Mouse (Mus musculus) midbrain, embryonic 16.5 days (tissue): ENCODE measurements at regions not wholly inside any gene's neighbourhood (a gene's known extent, or its start where the extent isn't known, plus 50 kb on each side); places are given as distances from the start of the nearest gene placed in this dataset.

Experiments used
- ATAC-seq: fragments of 200-750 bp; cut with Nextera tagmentation; 2 replicates; pipeline ENCODE4 v1.8.0; 2017; ENCODE audit warnings: moderate TSS enrichment
- H3K27ac ChIP-seq: fragments of 300-500 bp; sonication (generic); 2 replicates; pipeline ENCODE4 v1.5.1; 2014; ENCODE audit warnings: mild to moderate bottlenecking, low read length, mixed read lengths
- H3K27me3 ChIP-seq: fragments of 300-500 bp; sonication (generic); 2 replicates; pipeline ENCODE4 v1.6.1; 2014; ENCODE audit warnings: low read depth, low read length, mixed read lengths; ENCODE audit not compliant: control insufficient read depth, insufficient read depth
- H3K36me3 ChIP-seq: fragments of 300-500 bp; sonication (generic); 2 replicates; pipeline ENCODE4 v1.6.1; 2014; ENCODE audit warnings: mild to moderate bottlenecking, low read length, moderate library complexity, mixed read lengths; ENCODE audit not compliant: control insufficient read depth, insufficient read depth
- H3K4me1 ChIP-seq: fragments of 300-500 bp; sonication (generic); 2 replicates; pipeline ENCODE4 v1.6.1; 2014; ENCODE audit warnings: mild to moderate bottlenecking, low read length, mixed read lengths; ENCODE audit not compliant: control insufficient read depth, insufficient read depth
- H3K4me2 ChIP-seq: fragments of 300-500 bp; sonication (generic); 2 replicates; pipeline ENCODE4 v1.6.1; 2014; ENCODE audit warnings: mild to moderate bottlenecking, low read length, mixed read lengths
- H3K4me3 ChIP-seq: fragments of 300-500 bp; sonication (generic); 2 replicates; pipeline ENCODE4 v1.5.1; 2014; ENCODE audit warnings: low read depth, mild to moderate bottlenecking, low read length, moderate library complexity, mixed read lengths
- H3K9ac ChIP-seq: fragments of 300-500 bp; sonication (generic); 2 replicates; pipeline ENCODE4 v1.6.1; 2014; ENCODE audit warnings: low read depth, low read length, mixed read lengths
- H3K9me3 ChIP-seq: fragments of 300-500 bp; sonication (generic); replicated peaks from 2 replicates; pipeline ENCODE4 v1.6.1; 2014; ENCODE audit warnings: mild to moderate bottlenecking, low read length, mixed read lengths; ENCODE audit not compliant: control insufficient read depth, poor library complexity, severe bottlenecking
- WGBS: fragments of 180-500 bp; shearing (Covaris S2); extraction: QIAGEN DNeasy Blood & Tissue Kit; methylation state at CpG from one replicate; pipeline ENCODE4 v1.1.7; 2014; 5-methylcytosine and 5-hydroxymethylcytosine counted together

GRCm38 (mm10) chr11:63570646-63571045 lies 351.4 kb downstream of the Hs3st3b1 start:
- Histone ChIP-seq H3K27ac (no peak overlapping the region), H3K4me2 (no peak overlapping the region), H3K36me3 (no peaks in the 10 kb centered on the region), H3K27me3 (no peaks in the 10 kb centered on the region), H3K4me1 (no peaks in the 10 kb centered on the region), H3K9ac (no peak overlapping the region), H3K4me3 (no peak overlapping the region), H3K9me3 (no peaks in the 10 kb centered on the region)
- WGBS, result 96% methylated on average over 1 of the region's 1 CpGs
- no peak for ATAC-seq

GRCm38 (mm10) chr11:63573271-63573670 lies 348.8 kb downstream of the Hs3st3b1 start:
- Histone ChIP-seq H3K27me3 (no peaks in the 10 kb centered on the region), H3K4me2 (no peak overlapping the region), H3K4me1 (no peaks in the 10 kb centered on the region), H3K4me3 (no peak overlapping the region), H3K9me3 (no peaks in the 10 kb centered on the region), H3K9ac (no peak overlapping the region), H3K27ac (no peak overlapping the region), H3K36me3 (no peaks in the 10 kb centered on the region)
- ATAC-seq, result no peak
- 84% methylated on average over 2 of the region's 2 CpGs for WGBS

GRCm38 (mm10) chr11:63583321-63583720 lies 338.8 kb downstream of the Hs3st3b1 start:
- Histone ChIP-seq H3K9me3 (no peaks in the 10 kb centered on the region), H3K36me3 (no peaks in the 10 kb centered on the region), H3K9ac (no peak overlapping the region), H3K27me3 (no peaks in the 10 kb centered on the region), H3K27ac (no peak overlapping the region), H3K4me2 (no peak overlapping the region), H3K4me1 (no peaks in the 10 kb centered on the region), H3K4me3 (no peak overlapping the region)
- no peak for ATAC-seq
- 68% methylated on average over 3 of the region's 3 CpGs for WGBS

- no peak for ATAC-seq
- Histone ChIP-seq H3K36me3 (no peaks in the 10 kb centered on the region), H3K4me3 (no peak overlapping the region), H3K4me2 (no peak overlapping the region), H3K27me3 (no peaks in the 10 kb centered on the region), H3K9me3 (no peaks in the 10 kb centered on the region), H3K27ac (no peak overlapping the region), H3K4me1 (no peaks in the 10 kb centered on the region), H3K9ac (no peak overlapping the region)
- WGBS, result 77% methylated on average over 8 of the region's 8 CpGs
Observed at GRCm38 (mm10) chr11:63585216-63585869, 336.7 kb downstream of the Hs3st3b1 start.

- Histone ChIP-seq H3K4me1 (no peaks in the 10 kb centered on the region), H3K4me2 (no peak overlapping the region), H3K36me3 (no peaks in the 10 kb centered on the region), H3K27ac (no peak overlapping the region), H3K27me3 (no peaks in the 10 kb centered on the region), H3K9me3 (no peaks in the 10 kb centered on the region), H3K4me3 (no peak overlapping the region), H3K9ac (no peak overlapping the region)
- WGBS, result 91% methylated on average over 4 of the region's 4 CpGs
- no peak for ATAC-seq
Observed at GRCm38 (mm10) chr11:63620220-63620619, 301.9 kb downstream of the Hs3st3b1 start.

GRCm38 (mm10) chr11:63630336-63630735 lies 291.8 kb downstream of the Hs3st3b1 start:
- H3K27ac ChIP-seq, result no peak overlapping the region
- no peaks in the 10 kb centered on the region for H3K36me3 ChIP-seq
- H3K4me1 ChIP-seq, result no peaks in the 10 kb centered on the region
- no peak for ATAC-seq
- H3K9ac ChIP-seq, result no peak overlapping the region
- 52% methylated on average over 11 of the region's 11 CpGs for WGBS
- no peak overlapping the region for H3K4me3 ChIP-seq
- H3K9me3 ChIP-seq, result no peaks in the 10 kb centered on the region
- H3K27me3 ChIP-seq, result no peaks in the 10 kb centered on the region
- H3K4me2 ChIP-seq, result no peak overlapping the region

GRCm38 (mm10) chr11:63657057-63657456 lies 265.0 kb downstream of the Hs3st3b1 start:
- 74% methylated on average over 9 of the region's 9 CpGs for WGBS

GRCm38 (mm10) chr11:63665268-63665934 lies 256.7 kb downstream of the Hs3st3b1 start:
- Histone ChIP-seq H3K4me2 (no peak overlapping the region), H3K4me1 (no peaks in the 10 kb centered on the region), H3K9me3 (no peaks in the 10 kb centered on the region), H3K36me3 (no peaks in the 10 kb centered on the region), H3K9ac (no peak overlapping the region), H3K4me3 (no peak overlapping the region), H3K27ac (no peak overlapping the region), H3K27me3 (no peaks in the 10 kb centered on the region)
- no peak for ATAC-seq
- WGBS, result 79% methylated on average over 12 of the region's 12 CpGs

More at GRCm38 (mm10) chr11:63657057-63657456, 265.0 kb downstream of the Hs3st3b1 start:
- ATAC-seq, result no peak
- no peak overlapping the region for H3K9ac ChIP-seq
- no peak overlapping the region for H3K4me3 ChIP-seq
- no peak overlapping the region for H3K27ac ChIP-seq
- H3K27me3 ChIP-seq, result no peaks in the 10 kb centered on the region
- no peak overlapping the region for H3K4me2 ChIP-seq
- H3K36me3 ChIP-seq, result no peaks in the 10 kb centered on the region
- no peaks in the 10 kb centered on the region for H3K4me1 ChIP-seq
- no peaks in the 10 kb centered on the region for H3K9me3 ChIP-seq

- Histone ChIP-seq H3K4me1 (no peaks in the 10 kb centered on the region), H3K4me2 (no peak overlapping the region), H3K4me3 (no peak overlapping the region), H3K9me3 (no peaks in the 10 kb centered on the region), H3K27me3 (no peaks in the 10 kb centered on the region), H3K36me3 (no peaks in the 10 kb centered on the region), H3K27ac (no peak overlapping the region), H3K9ac (no peak overlapping the region)
- no peak for ATAC-seq
- 44% methylated on average over 4 of the region's 4 CpGs for WGBS
Observed at GRCm38 (mm10) chr11:63670477-63670876, 251.6 kb downstream of the Hs3st3b1 start.
